Mouse (Mus musculus) lung, postnatal 0 days (tissue): ENCODE data around the gene Vat1l. TPM values are rescaled to one million over a fixed set of nuclear protein-coding genes. Genes with fewer than 3 reads are reported as not detected.

ENCODE experiments used
- ATAC-seq: fragments of 200-750 bp; cut with Nextera tagmentation; 2 replicates; pipeline ENCODE4 v1.8.0; 2017; ENCODE audit warnings: moderate library complexity
- DNase-seq: peaks from one replicate; pipeline ENCODE4 v3.0.0-alpha.2; 2016; ENCODE audit warnings: low spot score
- H3K27ac ChIP-seq: fragments of 300-500 bp; sonication (generic); 2 replicates; pipeline ENCODE4 v1.5.1; 2014; ENCODE audit warnings: antibody characterized with exemption, mild to moderate bottlenecking, low read length, mixed read lengths
- H3K27me3 ChIP-seq: fragments of 300-500 bp; sonication (generic); replicated peaks from 2 replicates; pipeline ENCODE4 v1.6.1; 2014; ENCODE audit warnings: low read length, mixed read lengths; ENCODE audit not compliant: insufficient read depth
- H3K36me3 ChIP-seq: fragments of 300-500 bp; sonication (generic); 2 replicates; pipeline ENCODE4 v1.6.1; 2014; ENCODE audit warnings: low read length, mixed read lengths; ENCODE audit not compliant: insufficient read depth
- H3K4me1 ChIP-seq: fragments of 300-500 bp; sonication (generic); 2 replicates; pipeline ENCODE4 v1.6.1; 2014; ENCODE audit warnings: antibody characterized with exemption, low read depth, low read length, mixed read lengths; ENCODE audit not compliant: insufficient read depth
- H3K4me2 ChIP-seq: fragments of 300-500 bp; sonication (generic); replicated peaks from 2 replicates; pipeline ENCODE4 v1.6.1; 2014; ENCODE audit warnings: low read depth, mild to moderate bottlenecking, low read length, moderate library complexity, mixed read lengths
- H3K4me3 ChIP-seq: fragments of 300-500 bp; sonication (generic); 2 replicates; pipeline ENCODE4 v1.5.1; 2014; ENCODE audit warnings: low read depth, low read length
- H3K9ac ChIP-seq: fragments of 300-500 bp; sonication (generic); replicated peaks from 2 replicates; pipeline ENCODE4 v1.6.1; 2014; ENCODE audit warnings: low read depth, mild to moderate bottlenecking
- H3K9me3 ChIP-seq: fragments of 300-500 bp; sonication (generic); 2 replicates; pipeline ENCODE4 v1.6.1; 2016; ENCODE audit warnings: low read length, mixed read lengths
- CTCF ChIP-seq: IDR thresholded peaks from 2 replicates; pipeline ENCODE4 v1.5.1; 2016; ENCODE audit warnings: antibody characterized with exemption, mild to moderate bottlenecking
- EP300 ChIP-seq: IDR thresholded peaks from 2 replicates; pipeline ENCODE4 v1.6.1; 2016; ENCODE audit warnings: antibody characterized with exemption, mild to moderate bottlenecking, control low read depth
- WGBS: fragments of 180-500 bp; shearing (Covaris S2); extraction: QIAGEN DNeasy Blood & Tissue Kit; methylation state at CpG from one replicate; pipeline ENCODE4 v1.1.7; 2014; 5-methylcytosine and 5-hydroxymethylcytosine counted together
- polyA plus RNA-seq: library from polyadenylated mRNA; unstranded; fragments of >200 nt; fragmentation: Nextera tagmentation; extraction: Ambion mirVana; gene quantifications from 2 replicates; pipeline ENCODE4 v1.2.1, GENCODE M21; 2015

Vat1l gene
- polyA plus RNA-seq, 1 experiment from 2014 or later, result 0.06 TPM

- Histone ChIP-seq H3K9ac (no peak overlapping the region), H3K27me3 (no peaks in the 10 kb centered on the region), H3K9me3 (no peaks in the 10 kb centered on the region), H3K4me2 (no peak overlapping the region), H3K4me1 (no peaks in the 10 kb centered on the region), H3K4me3 (no peak overlapping the region), H3K36me3 (no peaks in the 10 kb centered on the region), H3K27ac (no peak overlapping the region)
- 66% methylated on average over 3 of the region's 3 CpGs for WGBS
- TF ChIP-seq EP300 (no peak), CTCF (peak; percentile 29)
- DNase-seq (no peak), ATAC-seq (no peak)
Measured at GRCm38 (mm10) chr8:114176721-114177120, 28.7 kb upstream of the Vat1l start.

GRCm38 (mm10) chr8:114193334-114193733 is 12.1 kb upstream of the Vat1l start:
- WGBS, result 78% methylated on average over 5 of the region's 5 CpGs
- no peak overlapping the region for H3K4me2 ChIP-seq
- no peak overlapping the region for H3K4me3 ChIP-seq
- H3K27ac ChIP-seq, result no peak overlapping the region
- ATAC-seq (no peak), DNase-seq (no peak)
- H3K4me1 ChIP-seq, result no peaks in the 10 kb centered on the region
- no peaks in the 10 kb centered on the region for H3K36me3 ChIP-seq
- no peak overlapping the region for H3K9ac ChIP-seq
- no peaks in the 10 kb centered on the region for H3K27me3 ChIP-seq
- TF ChIP-seq EP300 (no peak), CTCF (no peak)
- H3K9me3 ChIP-seq, result no peaks in the 10 kb centered on the region

- H3K9ac ChIP-seq, result no peak overlapping the region
- H3K9me3 ChIP-seq, result no peaks in the 10 kb centered on the region
- WGBS, result 40% methylated on average over 2 of the region's 2 CpGs
- H3K36me3 ChIP-seq, result no peaks in the 10 kb centered on the region
- no peaks in the 10 kb centered on the region; the same call in 1 of the 2 replicates for H3K27me3 ChIP-seq
- DNase-seq (no peak), ATAC-seq (no peak)
- no peak overlapping the region for H3K4me3 ChIP-seq
- H3K4me2 ChIP-seq, result no peak overlapping the region
- TF ChIP-seq EP300 (no peak), CTCF (no peak)
- H3K4me1 ChIP-seq, result no peaks in the 10 kb centered on the region
- no peak overlapping the region for H3K27ac ChIP-seq
Measured at GRCm38 (mm10) chr8:114198990-114199389, 6.4 kb upstream of the Vat1l start.

- 5% methylated on average over 8 of the region's 8 CpGs for WGBS
- DNase-seq, result no peak
- peaks cover 8% of the 10 kb centered on the region; the same call in 1 of the 2 replicates for H3K27me3 ChIP-seq
Measured at GRCm38 (mm10) chr8:114206421-114206983, 1.1 kb downstream of the Vat1l start.

GRCm38 (mm10) chr8:114207026-114207425 is 1.6 kb downstream of the Vat1l start:
- Histone ChIP-seq H3K9me3 (no peaks in the 10 kb centered on the region), H3K4me1 (no peaks in the 10 kb centered on the region), H3K9ac (no peak overlapping the region), H3K36me3 (no peaks in the 10 kb centered on the region), H3K27ac (no peak overlapping the region), H3K27me3 (peaks cover 8% of the 10 kb centered on the region; the same call in 1 of the 2 replicates), H3K4me2 (no peak overlapping the region), H3K4me3 (no peak overlapping the region)
- ATAC-seq (no peak), DNase-seq (no peak)
- 45% methylated on average over 4 of the region's 4 CpGs for WGBS
- no peak for TF ChIP-seq EP300
- no peak for TF ChIP-seq CTCF

More at GRCm38 (mm10) chr8:114206421-114206983, 1.1 kb downstream of the Vat1l start:
- Histone ChIP-seq H3K4me3 (no peak overlapping the region), H3K27ac (no peak overlapping the region), H3K4me2 (no peak overlapping the region), H3K4me1 (no peaks in the 10 kb centered on the region), H3K9ac (no peak overlapping the region), H3K9me3 (no peaks in the 10 kb centered on the region), H3K36me3 (no peaks in the 10 kb centered on the region)
- no peak for ATAC-seq
- TF ChIP-seq CTCF (no peak), EP300 (no peak)

GRCm38 (mm10) chr8:114220779-114221178 is 15.4 kb downstream of the Vat1l start:
- ATAC-seq (no peak), DNase-seq (no peak)
- no peak for TF ChIP-seq CTCF
- no peak for TF ChIP-seq EP300
- no peak overlapping the region for H3K27ac ChIP-seq
- H3K9me3 ChIP-seq, result no peaks in the 10 kb centered on the region
- H3K36me3 ChIP-seq, result no peaks in the 10 kb centered on the region
- 82% methylated on average over 3 of the region's 3 CpGs for WGBS
- no peak overlapping the region for H3K4me2 ChIP-seq
- H3K4me1 ChIP-seq, result no peaks in the 10 kb centered on the region
- no peaks in the 10 kb centered on the region for H3K27me3 ChIP-seq
- H3K4me3 ChIP-seq, result no peak overlapping the region
- no peak overlapping the region for H3K9ac ChIP-seq

GRCm38 (mm10) chr8:114222001-114222400 is 16.6 kb downstream of the Vat1l start:
- H3K27ac ChIP-seq, result no peak overlapping the region
- ATAC-seq, result no peak
- WGBS, result 83% methylated on average over 2 of the region's 2 CpGs

More at GRCm38 (mm10) chr8:114222001-114222400, 16.6 kb downstream of the Vat1l start:
- no peak for DNase-seq
- Histone ChIP-seq H3K9me3 (no peaks in the 10 kb centered on the region), H3K9ac (no peak overlapping the region), H3K36me3 (no peaks in the 10 kb centered on the region), H3K4me1 (no peaks in the 10 kb centered on the region), H3K4me3 (no peak overlapping the region), H3K27me3 (no peaks in the 10 kb centered on the region), H3K4me2 (no peak overlapping the region)
- TF ChIP-seq EP300 (no peak), CTCF (no peak)
